Mouse (Mus musculus): ENCODE results near the gene Sart3.

GRCm38 (mm10) chr5:113712861-113713260, 59.4 kb downstream of the Sart3 start:
- TF ChIP-seq POLR2A (IDR thresholded peaks at IDR 0.05; ENCODE audit: low read depth, low read length) (no peak), CTCF (IDR thresholded peaks at IDR 0.05; ENCODE audit: extremely low read depth, insufficient read length, insufficient replicate concordance, low read depth, low read length) (no peak)

Measured in small intestine, adult 2 months (tissue).